Mouse (Mus musculus): ENCODE measurements around the gene 1110008L16Rik. TPM values are rescaled to one million over a fixed set of nuclear protein-coding genes. Genes with fewer than 3 reads are reported as not detected.

1110008L16Rik gene
- polyA plus RNA-seq, 1 experiment from 2014 or later, result 7.4 TPM

GRCm38 (mm10) chr12:55365083-55365482 lies 65.7 kb downstream of the 1110008L16Rik start:
- 80% methylated on average over 2 of the region's 2 CpGs for WGBS (ENCODE audit: missing documents)
- H3K79me2 ChIP-seq (ENCODE audit: inconsistent target), result no peaks in the 10 kb centered on the region

GRCm38 (mm10) chr12:55372424-55373055 lies 73.2 kb downstream of the 1110008L16Rik start:
- Histone ChIP-seq H3K27ac (no peak overlapping the region), H3K79me2 (ENCODE audit: inconsistent target) (no peaks in the 10 kb centered on the region), H3K36me3 (ENCODE audit: inconsistent target) (no peaks in the 10 kb centered on the region), H3K4me3 (ENCODE audit: inconsistent target) (no peak overlapping the region)
- 76% methylated on average over 3 of the region's 3 CpGs for WGBS (ENCODE audit: missing documents)

More at GRCm38 (mm10) chr12:55365083-55365482, 65.7 kb downstream of the 1110008L16Rik start:
- Histone ChIP-seq H3K4me3 (ENCODE audit: inconsistent target) (no peak overlapping the region), H3K36me3 (ENCODE audit: inconsistent target) (no peaks in the 10 kb centered on the region), H3K27ac (no peak overlapping the region)

DNA sequence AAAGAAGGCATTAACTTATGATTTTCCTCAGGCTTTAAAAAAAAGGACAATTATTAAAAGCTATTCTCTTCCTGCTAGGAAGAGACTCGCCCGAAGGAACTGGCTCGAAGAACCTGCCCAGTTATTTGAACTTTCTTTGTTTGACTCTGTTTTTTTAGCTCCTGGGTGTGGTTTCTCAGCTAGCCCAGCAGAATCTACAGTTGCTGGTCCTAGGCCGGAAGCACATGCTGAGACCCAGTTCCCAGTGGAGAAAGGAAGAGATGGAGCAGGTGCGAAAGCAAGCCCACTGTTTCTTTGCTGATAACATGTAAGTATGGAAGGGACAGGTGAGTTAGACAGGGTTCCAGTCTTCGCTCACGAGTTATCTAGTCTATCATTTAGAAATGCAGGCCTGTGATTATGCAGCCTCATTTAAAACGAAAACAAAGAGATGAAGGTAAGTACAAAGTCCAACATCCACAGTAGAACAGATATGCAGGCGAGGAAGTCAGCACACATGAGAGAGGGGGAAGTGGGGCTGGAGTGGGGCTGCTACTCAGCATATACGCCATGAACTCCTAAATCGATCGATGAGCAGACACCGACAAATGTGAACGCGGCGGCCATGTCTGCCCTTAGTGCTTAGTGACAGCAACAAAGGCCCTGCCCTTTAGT lies 77.7 kb downstream of the 1110008L16Rik start:
- 94% methylated on average over 15 of the region's 16 CpGs for WGBS (ENCODE audit: missing documents)
- Histone ChIP-seq H3K79me2 (ENCODE audit: inconsistent target) (no peaks in the 10 kb centered on the region), H3K36me3 (ENCODE audit: inconsistent target) (no peaks in the 10 kb centered on the region), H3K27ac (no peak overlapping the region), H3K4me3 (ENCODE audit: inconsistent target) (no peak overlapping the region)

GRCm38 (mm10) chr12:55377610-55377980 lies 78.2 kb downstream of the 1110008L16Rik start:
- H3K79me2 ChIP-seq (ENCODE audit: inconsistent target), result no peaks in the 10 kb centered on the region
- no peak overlapping the region for H3K4me3 ChIP-seq (ENCODE audit: inconsistent target)
- no peaks in the 10 kb centered on the region for H3K36me3 ChIP-seq (ENCODE audit: inconsistent target)
- H3K27ac ChIP-seq, result no peak overlapping the region
- WGBS (ENCODE audit: missing documents), result 93% methylated on average over 6 of the region's 6 CpGs

GRCm38 (mm10) chr12:55384023-55384749 lies 84.8 kb downstream of the 1110008L16Rik start, which contains the start of gene Psma6:
Gene Psma6, plus strand, starts transcription at chr12:55384222.
- WGBS (ENCODE audit: missing documents), result 94% methylated on average over 10 of the region's 10 CpGs
- H3K27ac ChIP-seq, result no peak within 1 kb of the TSS

GRCm38 (mm10) chr12:55384826-55385225 lies 85.4 kb downstream of the 1110008L16Rik start:
- no peak overlapping the region for H3K27ac ChIP-seq

More at GRCm38 (mm10) chr12:55384023-55384749, 84.8 kb downstream of the 1110008L16Rik start, which contains the start of gene Psma6:
- no peak within 1 kb of the TSS for H3K4me3 ChIP-seq (ENCODE audit: inconsistent target)
- H3K36me3 ChIP-seq (ENCODE audit: inconsistent target), result no peaks in the 10 kb centered on the region
- no peaks in the 10 kb centered on the region for H3K79me2 ChIP-seq (ENCODE audit: inconsistent target)

GRCm38 (mm10) chr12:55385931-55386330 lies 86.6 kb downstream of the 1110008L16Rik start:
- Histone ChIP-seq H3K36me3 (ENCODE audit: inconsistent target) (no peaks in the 10 kb centered on the region), H3K4me3 (ENCODE audit: inconsistent target) (no peak overlapping the region), H3K79me2 (ENCODE audit: inconsistent target) (no peaks in the 10 kb centered on the region), H3K27ac (no peak overlapping the region)
- WGBS (ENCODE audit: missing documents), result 95% methylated on average over 6 of the region's 6 CpGs

More at GRCm38 (mm10) chr12:55384826-55385225, 85.4 kb downstream of the 1110008L16Rik start:
- 74% methylated on average over 3 of the region's 3 CpGs for WGBS (ENCODE audit: missing documents)
- no peaks in the 10 kb centered on the region for H3K36me3 ChIP-seq (ENCODE audit: inconsistent target)
- H3K4me3 ChIP-seq (ENCODE audit: inconsistent target), result no peak overlapping the region
- H3K79me2 ChIP-seq (ENCODE audit: inconsistent target), result no peaks in the 10 kb centered on the region

GRCm38 (mm10) chr12:55386456-55386855 lies 87.1 kb downstream of the 1110008L16Rik start:
- H3K4me3 ChIP-seq (ENCODE audit: inconsistent target), result no peak overlapping the region
- 93% methylated on average over 9 of the region's 9 CpGs for WGBS (ENCODE audit: missing documents)
- H3K79me2 ChIP-seq (ENCODE audit: inconsistent target), result no peaks in the 10 kb centered on the region
- H3K27ac ChIP-seq, result no peak overlapping the region
- H3K36me3 ChIP-seq (ENCODE audit: inconsistent target), result no peaks in the 10 kb centered on the region

GRCm38 (mm10) chr12:55387083-55387787 lies 87.9 kb downstream of the 1110008L16Rik start:
- H3K4me3 ChIP-seq (ENCODE audit: inconsistent target), result no peak overlapping the region
- no peaks in the 10 kb centered on the region for H3K36me3 ChIP-seq (ENCODE audit: inconsistent target)
- no peak overlapping the region for H3K27ac ChIP-seq
- H3K79me2 ChIP-seq (ENCODE audit: inconsistent target), result no peaks in the 10 kb centered on the region
- 75% methylated on average over 7 of the region's 7 CpGs for whole genome bisulfite sequencing (ENCODE audit: missing documents)

DNA sequence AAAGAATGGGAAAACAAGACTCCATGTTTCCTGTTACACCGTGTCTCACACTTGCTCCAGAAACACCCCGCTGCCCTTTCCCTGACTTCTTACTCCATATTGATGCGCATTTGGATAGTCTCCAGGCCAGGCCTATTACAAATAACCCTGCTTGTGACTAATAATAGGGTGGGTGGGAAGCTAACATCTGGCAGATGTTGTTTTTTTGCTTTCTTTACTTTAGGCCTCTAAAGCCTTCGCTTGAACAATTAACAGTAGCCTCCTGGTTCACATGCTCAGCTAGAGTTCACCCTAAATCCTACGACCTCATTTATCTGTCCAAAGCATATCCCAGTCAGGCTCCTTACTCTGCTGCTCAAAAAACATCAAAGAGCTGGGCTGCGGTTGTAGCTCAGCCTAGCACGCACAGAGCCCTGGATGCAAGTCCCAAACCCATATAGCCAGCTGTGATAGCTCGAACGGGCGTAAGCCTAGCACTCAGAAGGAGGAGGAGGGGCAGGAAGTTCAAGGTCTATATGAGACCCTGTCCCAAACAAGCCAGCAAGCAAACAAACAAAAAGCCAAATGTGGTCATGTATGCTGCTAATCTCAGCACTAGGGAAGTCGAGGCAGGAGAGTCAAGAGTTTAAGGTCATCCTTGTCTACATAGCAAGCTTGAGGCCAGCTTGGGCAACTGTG lies 88.5 kb downstream of the 1110008L16Rik start:
- H3K79me2 ChIP-seq (ENCODE audit: inconsistent target), result no peaks in the 10 kb centered on the region
- WGBS (ENCODE audit: missing documents), result 68% methylated on average over 11 of the region's 11 CpGs
- H3K36me3 ChIP-seq (ENCODE audit: inconsistent target), result no peaks in the 10 kb centered on the region
- no peak overlapping the region for H3K4me3 ChIP-seq (ENCODE audit: inconsistent target)
- no peak overlapping the region for H3K27ac ChIP-seq

- Histone ChIP-seq H3K27ac (no peak overlapping the region), H3K79me2 (ENCODE audit: inconsistent target) (no peaks in the 10 kb centered on the region), H3K4me3 (ENCODE audit: inconsistent target) (no peak overlapping the region), H3K36me3 (ENCODE audit: inconsistent target) (no peaks in the 10 kb centered on the region)
- 9% methylated on average over 2 of the region's 6 CpGs for WGBS (ENCODE audit: missing documents)
Observed at GRCm38 (mm10) chr12:55388478-55388877, 89.1 kb downstream of the 1110008L16Rik start.

- Histone ChIP-seq H3K27ac (peak overlapping the region; percentile 24; the same call in 1 of the 2 replicates), H3K36me3 (ENCODE audit: inconsistent target) (no peaks in the 10 kb centered on the region), H3K4me3 (ENCODE audit: inconsistent target) (no peak overlapping the region), H3K79me2 (ENCODE audit: inconsistent target) (no peaks in the 10 kb centered on the region)
- WGBS (ENCODE audit: missing documents), result 15% methylated on average over 17 of the region's 17 CpGs
Observed at GRCm38 (mm10) chr12:55389132-55390081, 90.0 kb downstream of the 1110008L16Rik start.

- H3K27ac ChIP-seq, result no peak overlapping the region
- H3K36me3 ChIP-seq (ENCODE audit: inconsistent target), result no peaks in the 10 kb centered on the region
- H3K79me2 ChIP-seq (ENCODE audit: inconsistent target), result no peaks in the 10 kb centered on the region
- no peak overlapping the region for H3K4me3 ChIP-seq (ENCODE audit: inconsistent target)
Observed at GRCm38 (mm10) chr12:55392120-55392519, 92.7 kb downstream of the 1110008L16Rik start.
